Mouse (Mus musculus): ENCODE data around the gene Smarca4.
A peak's percentile ranks its signal among the peaks of the same experiment; 100 is the strongest.
"Not testable (repeated sequence)": the region's sequence is repeated elsewhere in the genome, so short reads cannot be mapped to it uniquely, and the experiment has no call there.

Smarca4 gene

GRCm38 (mm10) chr9:21653253-21653652 lies 37.3 kb downstream of the Smarca4 start:
- no peak for DNase-seq (ENCODE audit: low read depth, low spot score)

GRCm38 (mm10) chr9:21662034-21662433 lies 46.1 kb downstream of the Smarca4 start:
- no peak for DNase-seq (ENCODE audit: low read depth, low spot score)

GRCm38 (mm10) chr9:21668946-21669345 lies 53.0 kb downstream of the Smarca4 start:
- no peak for DNase-seq (ENCODE audit: low read depth, low spot score)

GRCm38 (mm10) chr9:21670354-21670753 lies 54.4 kb downstream of the Smarca4 start:
- no peak for DNase-seq (ENCODE audit: low read depth, low spot score)

- DNase-seq (ENCODE audit: low read depth, low spot score) = no peak
These were observed 55.8 kb downstream of the Smarca4 start for GRCm38 (mm10) chr9:21671753-21672152.

GRCm38 (mm10) chr9:21677706-21678105 lies 61.7 kb downstream of the Smarca4 start:
- no peak for DNase-seq (ENCODE audit: low read depth, low spot score)

GRCm38 (mm10) chr9:21680448-21680847 lies 64.5 kb downstream of the Smarca4 start:
- no peak for DNase-seq (ENCODE audit: low read depth, low spot score)

GRCm38 (mm10) chr9:21682827-21683226 lies 66.9 kb downstream of the Smarca4 start:
- no peak for DNase-seq (ENCODE audit: low read depth, low spot score)

- no peak for DNase-seq (ENCODE audit: low read depth, low spot score)
These were observed 67.9 kb downstream of the Smarca4 start for GRCm38 (mm10) chr9:21683897-21684296.

- DNase-seq (ENCODE audit: low read depth, low spot score) = no peak
These were observed 72.6 kb downstream of the Smarca4 start for GRCm38 (mm10) chr9:21688554-21688953.

- DNase-seq (ENCODE audit: low read depth, low spot score) = no peak
These were observed 74.1 kb downstream of the Smarca4 start for GRCm38 (mm10) chr9:21690031-21690430.

GRCm38 (mm10) chr9:21691862-21692261 lies 75.9 kb downstream of the Smarca4 start:
- peak; percentile 11 for DNase-seq (ENCODE audit: low read depth, low spot score)

- no peak for DNase-seq (ENCODE audit: low read depth, low spot score)
These were observed 76.5 kb downstream of the Smarca4 start for GRCm38 (mm10) chr9:21692491-21692890.

- DNase-seq (ENCODE audit: low read depth, low spot score) = no peak
These were observed 78.1 kb downstream of the Smarca4 start for GRCm38 (mm10) chr9:21694071-21694470.

GRCm38 (mm10) chr9:21695229-21695792 lies 79.3 kb downstream of the Smarca4 start:
- DNase-seq (ENCODE audit: low read depth, low spot score) = no peak

- no peak for DNase-seq (ENCODE audit: low read depth, low spot score)
These were observed 81.2 kb downstream of the Smarca4 start for GRCm38 (mm10) chr9:21697121-21697520.

GRCm38 (mm10) chr9:21699280-21699679 lies 83.3 kb downstream of the Smarca4 start:
- not testable (repeated sequence) for DNase-seq (ENCODE audit: low read depth, low spot score)

- no peak for DNase-seq (ENCODE audit: low read depth, low spot score)
These were observed 85.1 kb downstream of the Smarca4 start for GRCm38 (mm10) chr9:21701091-21701490.

GRCm38 (mm10) chr9:21703494-21703893 lies 87.5 kb downstream of the Smarca4 start:
- DNase-seq (ENCODE audit: low read depth, low spot score) = no peak

- DNase-seq (ENCODE audit: low read depth, low spot score) = no peak
These were observed 90.1 kb downstream of the Smarca4 start for GRCm38 (mm10) chr9:21706085-21706484.

- DNase-seq (ENCODE audit: low read depth, low spot score) = no peak
These were observed 90.8 kb downstream of the Smarca4 start for GRCm38 (mm10) chr9:21706586-21707265.

- DNase-seq (ENCODE audit: low read depth, low spot score) = no peak
These were observed 93.4 kb downstream of the Smarca4 start for GRCm38 (mm10) chr9:21709340-21709739.

- no peak for DNase-seq (ENCODE audit: low read depth, low spot score)
These were observed 99.3 kb downstream of the Smarca4 start for GRCm38 (mm10) chr9:21715298-21715697.

Measured in embryo, embryonic 11.5 days (tissue).